Mouse (Mus musculus): Measurements from ENCODE around the gene Gm10644. TPM values are rescaled to one million over a fixed set of nuclear protein-coding genes. Genes with fewer than 3 reads are reported as not detected.

Gene Gm10644
- polyA plus RNA-seq, 1 experiment from 2014 or later = 1.1 TPM

DNA sequence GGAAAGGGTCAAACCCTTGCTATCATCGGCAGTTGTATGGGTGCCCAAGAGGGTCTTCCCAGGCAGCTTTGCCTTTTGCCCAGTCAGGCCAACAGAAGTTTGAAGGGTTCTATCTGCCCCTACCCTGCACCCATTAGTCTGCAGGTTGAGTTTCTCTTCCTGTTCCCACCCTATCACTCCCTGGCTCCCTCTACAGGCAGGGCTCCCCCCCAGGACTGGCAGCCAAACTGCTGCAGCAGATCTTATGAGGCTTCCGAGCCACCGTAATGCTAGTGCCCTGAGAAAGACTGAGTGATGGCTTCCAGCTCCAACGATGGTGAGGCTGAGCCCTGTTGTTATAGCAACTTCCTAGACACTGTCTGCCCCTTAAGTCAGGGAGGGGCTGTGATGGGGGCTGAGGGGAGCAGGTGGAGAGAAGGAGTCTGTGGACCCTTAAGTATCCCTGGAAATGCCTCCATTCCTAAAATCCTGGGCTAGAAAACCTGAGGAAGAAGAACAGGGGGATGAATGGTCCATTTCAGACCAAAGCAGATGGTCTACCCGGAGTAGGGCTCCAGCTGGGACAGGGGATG, 21.9 kb upstream of the Gm10644 start:
- Histone ChIP-seq H3K4me1 (replicated peaks) (peaks cover 40% of the 10 kb centered on the region), H3K27ac (no peak overlapping the region), H3K9me3 (no peaks in the 10 kb centered on the region), H3K36me3 (peaks cover 35% of the 10 kb centered on the region), H3K4me3 (no peak overlapping the region), H3K27me3 (ENCODE audit: insufficient read depth, poor library complexity, severe bottlenecking) (no peaks in the 10 kb centered on the region)
- 88% methylated on average over 5 of the region's 5 CpGs for WGBS
- no peak for DNase-seq (ENCODE audit: low spot score)

DNA sequence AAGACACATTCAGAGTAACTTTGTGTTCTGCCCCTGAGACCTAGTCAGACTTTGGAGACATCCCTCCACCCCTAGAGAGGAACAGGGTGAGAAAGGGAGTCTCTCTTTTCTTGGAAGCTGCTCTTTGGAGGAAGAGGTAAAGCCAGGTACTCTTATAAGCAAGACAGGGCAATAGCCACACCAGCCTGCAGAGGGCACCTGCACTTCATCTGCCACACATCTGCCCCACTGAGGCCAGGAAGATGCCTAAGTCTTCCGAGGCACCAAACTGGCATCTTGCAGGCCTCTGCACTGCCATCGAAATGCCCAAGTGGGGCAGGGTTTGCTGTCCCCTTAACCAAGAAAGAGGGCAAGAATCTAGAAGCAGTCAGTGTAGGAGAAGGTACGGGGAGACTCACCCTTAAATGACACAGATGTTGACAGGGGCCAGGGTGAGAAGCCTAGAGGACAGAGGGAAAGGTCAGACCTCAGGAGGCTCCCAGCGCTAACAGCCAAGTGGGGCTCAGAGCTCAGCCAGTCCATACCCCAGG, 21.2 kb upstream of the Gm10644 start:
- DNase-seq (ENCODE audit: low spot score) = no peak
- H3K27me3 ChIP-seq (ENCODE audit: insufficient read depth, poor library complexity, severe bottlenecking) = no peaks in the 10 kb centered on the region
- no peak overlapping the region for H3K27ac ChIP-seq
- WGBS = 87% methylated on average over 4 of the region's 4 CpGs
- no peaks in the 10 kb centered on the region for H3K9me3 ChIP-seq
- H3K4me1 ChIP-seq (replicated peaks) = peaks cover 47% of the 10 kb centered on the region
- peaks cover 28% of the 10 kb centered on the region for H3K36me3 ChIP-seq
- H3K4me3 ChIP-seq = no peak overlapping the region

DNA sequence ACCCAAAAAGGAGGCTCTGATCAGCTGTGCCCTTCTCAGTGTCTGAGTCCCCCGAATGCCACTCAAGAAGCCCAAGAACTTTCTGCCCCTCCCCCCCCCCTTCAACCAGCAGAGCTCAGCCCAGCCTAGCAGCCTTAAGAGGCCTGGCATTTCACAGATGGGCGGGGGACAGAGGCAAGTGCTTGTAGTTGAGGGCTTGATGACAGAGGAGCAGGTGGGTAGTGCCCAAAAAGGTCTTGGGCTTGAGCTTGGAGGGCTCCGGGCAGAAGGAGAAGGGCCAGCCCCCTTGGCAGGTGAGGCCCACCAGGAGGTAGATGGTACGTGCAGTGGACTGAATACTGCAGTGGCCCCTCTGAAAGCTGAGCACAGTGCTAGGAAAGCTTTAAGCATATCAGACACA, 19.5 kb upstream of the Gm10644 start:
- DNase-seq (ENCODE audit: low spot score) = no peak
- Histone ChIP-seq H3K27me3 (ENCODE audit: insufficient read depth, poor library complexity, severe bottlenecking) (no peaks in the 10 kb centered on the region), H3K36me3 (peaks cover 23% of the 10 kb centered on the region), H3K4me1 (replicated peaks) (peaks cover 48% of the 10 kb centered on the region), H3K4me3 (no peak overlapping the region; the same call in 1 of the 2 replicates), H3K9me3 (no peaks in the 10 kb centered on the region), H3K27ac (no peak overlapping the region; the same call in 1 of the 2 replicates)
- 88% methylated on average over 4 of the region's 4 CpGs for WGBS

DNA sequence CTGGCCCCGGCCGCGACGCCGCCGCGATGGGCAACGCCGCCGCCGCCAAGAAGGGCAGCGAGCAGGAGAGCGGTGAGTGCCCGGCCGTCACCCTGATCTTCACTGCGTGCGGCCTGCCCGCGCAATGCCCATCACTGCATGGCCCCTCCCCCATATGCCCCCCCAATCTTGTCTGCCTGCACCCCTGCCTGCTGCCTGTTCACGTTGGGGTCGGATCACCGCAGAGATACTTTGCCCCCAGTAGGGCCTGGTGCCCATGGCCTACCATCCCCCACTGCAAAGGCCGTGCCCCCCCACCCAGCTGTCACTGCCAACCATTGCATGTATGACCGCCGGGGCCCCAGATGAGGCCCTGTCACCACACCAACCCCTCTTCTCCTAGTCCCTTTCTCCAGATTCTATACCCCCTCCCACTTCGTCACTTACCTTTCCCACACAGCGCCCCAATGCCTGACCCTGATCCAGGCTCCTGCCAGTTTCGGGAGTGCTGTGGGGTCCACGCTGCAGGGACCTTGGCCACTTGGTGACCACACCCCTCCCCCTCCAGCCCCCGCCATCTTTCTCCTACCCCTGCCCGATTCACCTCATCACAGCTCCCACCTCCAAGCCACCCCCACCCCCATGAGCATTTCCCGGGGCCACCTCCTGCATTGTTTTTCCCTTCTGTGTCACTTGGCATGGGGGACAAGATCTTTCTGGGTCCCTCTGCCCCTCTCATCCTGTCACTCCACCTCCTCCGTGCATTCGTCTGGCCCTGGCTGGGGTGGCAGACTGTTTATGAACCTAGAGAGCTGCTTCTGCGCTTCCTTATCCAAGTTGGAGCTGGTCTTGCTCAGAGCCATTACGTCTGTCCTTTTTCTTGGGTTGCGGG, 18.4 kb upstream of the Gm10644 start:
- DNase-seq (ENCODE audit: low spot score) = peak; percentile 10
- Histone ChIP-seq H3K36me3 (peaks cover 32% of the 10 kb centered on the region), H3K4me1 (replicated peaks) (peaks cover 46% of the 10 kb centered on the region), H3K27me3 (ENCODE audit: insufficient read depth, poor library complexity, severe bottlenecking) (no peaks in the 10 kb centered on the region), H3K4me3 (peak overlapping the region; percentile 96), H3K27ac (peak overlapping the region; percentile 92), H3K9me3 (no peaks in the 10 kb centered on the region)
- 3% methylated on average over 37 of the region's 37 CpGs for WGBS

GRCm38 (mm10) chr8:83972150-83973120, 17.4 kb upstream of the Gm10644 start, which contains the start of gene Prkaca:
TSS of gene Prkaca (plus strand) at chr8:83972993.
- Histone ChIP-seq H3K9me3 (no peaks in the 10 kb centered on the region), H3K27ac (peak within 1 kb of the TSS; percentile 92), H3K4me1 (replicated peaks) (peaks cover 37% of the 10 kb centered on the region), H3K27me3 (ENCODE audit: insufficient read depth, poor library complexity, severe bottlenecking) (no peaks in the 10 kb centered on the region), H3K36me3 (peaks cover 35% of the 10 kb centered on the region), H3K4me3 (peak within 1 kb of the TSS; percentile 96)
- DNase-seq (ENCODE audit: low spot score) = peak; percentile 99
- under 1% methylated on average over 94 of the region's 94 CpGs for WGBS

DNA sequence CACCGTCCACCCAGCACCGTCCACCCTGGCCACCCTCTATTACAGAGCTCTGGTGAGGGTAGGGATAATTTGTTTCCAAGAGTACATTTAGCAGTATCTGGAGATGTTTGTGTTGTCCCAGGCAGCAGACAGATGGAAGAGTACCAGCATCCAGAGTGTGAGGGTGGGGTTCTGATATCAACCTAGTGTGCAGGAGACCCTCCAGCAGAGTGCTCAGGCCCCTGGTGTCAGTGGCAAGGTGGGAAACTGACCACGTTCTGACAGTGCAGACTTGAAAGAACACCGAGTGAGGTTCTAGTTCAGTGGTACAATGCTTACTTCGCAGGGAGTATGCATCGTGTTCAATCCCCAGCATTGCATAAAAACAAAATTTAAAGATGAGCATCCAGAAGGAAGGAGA, 16.7 kb upstream of the Gm10644 start:
- WGBS = 73% methylated on average over 6 of the region's 6 CpGs
- Histone ChIP-seq H3K4me3 (peak overlapping the region; percentile 96), H3K27me3 (ENCODE audit: insufficient read depth, poor library complexity, severe bottlenecking) (no peaks in the 10 kb centered on the region), H3K4me1 (replicated peaks) (peaks cover 33% of the 10 kb centered on the region), H3K27ac (peak overlapping the region; percentile 92), H3K36me3 (peaks cover 43% of the 10 kb centered on the region), H3K9me3 (no peaks in the 10 kb centered on the region)
- no peak for DNase-seq (ENCODE audit: low spot score)

DNA sequence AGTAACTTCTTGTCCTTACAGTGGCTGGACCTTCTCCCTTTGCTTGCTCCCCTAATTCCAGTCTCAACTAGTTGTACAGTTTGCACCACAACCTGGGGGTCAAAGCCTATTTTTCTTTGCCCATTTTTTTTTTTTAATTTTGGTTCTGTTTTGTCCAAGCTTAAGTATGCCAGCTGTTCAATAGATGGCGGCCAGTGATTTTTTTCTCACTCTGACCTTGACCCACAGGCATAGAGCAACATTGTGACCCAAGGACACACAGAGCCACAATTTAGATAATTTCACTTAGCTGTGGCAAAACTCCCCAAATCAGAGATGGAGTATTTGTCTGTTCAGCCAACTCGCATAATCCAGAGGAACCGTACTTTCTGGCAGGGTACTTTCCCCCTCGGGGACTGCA, 16.1 kb upstream of the Gm10644 start:
- WGBS = 91% methylated on average over 4 of the region's 4 CpGs
- Histone ChIP-seq H3K27ac (no peak overlapping the region), H3K4me1 (replicated peaks) (peaks cover 33% of the 10 kb centered on the region), H3K4me3 (peak overlapping the region; percentile 96; the same call in 1 of the 2 replicates), H3K36me3 (peaks cover 47% of the 10 kb centered on the region), H3K27me3 (ENCODE audit: insufficient read depth, poor library complexity, severe bottlenecking) (no peaks in the 10 kb centered on the region), H3K9me3 (no peaks in the 10 kb centered on the region)
- no peak for DNase-seq (ENCODE audit: low spot score)

DNA sequence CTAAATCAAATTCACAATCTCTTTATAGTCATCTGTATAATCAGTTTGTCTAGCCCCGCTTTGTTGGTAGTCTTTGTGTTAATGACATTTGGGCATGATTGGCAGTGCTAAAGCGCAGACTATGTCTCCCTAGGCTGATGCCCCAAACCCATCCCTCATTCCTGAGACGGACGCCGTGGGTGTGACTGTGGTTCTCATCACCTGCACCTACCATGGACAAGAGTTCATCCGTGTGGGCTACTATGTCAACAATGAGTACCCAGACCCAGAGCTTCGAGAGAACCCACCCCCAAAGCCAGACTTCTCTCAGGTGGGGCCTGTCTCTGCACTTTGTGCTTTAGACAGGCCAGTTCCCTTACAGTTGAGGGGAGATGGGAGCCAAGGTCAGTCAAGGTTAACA, 12.7 kb upstream of the Gm10644 start:
- no peaks in the 10 kb centered on the region for H3K27me3 ChIP-seq (ENCODE audit: insufficient read depth, poor library complexity, severe bottlenecking)
- H3K4me1 ChIP-seq (replicated peaks) = peaks cover 14% of the 10 kb centered on the region
- peaks cover 67% of the 10 kb centered on the region for H3K36me3 ChIP-seq
- no peak overlapping the region for H3K4me3 ChIP-seq
- no peaks in the 10 kb centered on the region for H3K9me3 ChIP-seq
- DNase-seq (ENCODE audit: low spot score) = no peak
- no peak overlapping the region for H3K27ac ChIP-seq
- 90% methylated on average over 7 of the region's 7 CpGs for WGBS

- no peaks in the 10 kb centered on the region for H3K9me3 ChIP-seq
- no peaks in the 10 kb centered on the region for H3K27me3 ChIP-seq (ENCODE audit: insufficient read depth, poor library complexity, severe bottlenecking)
- WGBS = 91% methylated on average over 5 of the region's 5 CpGs
- peaks cover 68% of the 10 kb centered on the region for H3K36me3 ChIP-seq
- DNase-seq (ENCODE audit: low spot score) = no peak
- H3K4me3 ChIP-seq = no peak overlapping the region
- no peak overlapping the region for H3K27ac ChIP-seq
- H3K4me1 ChIP-seq (replicated peaks) = no peaks in the 10 kb centered on the region
These were observed 9.2 kb upstream of the Gm10644 start for GRCm38 (mm10) chr8:83964015-83964765.

GRCm38 (mm10) chr8:83956789-83957188, 1.8 kb upstream of the Gm10644 start:
- Histone ChIP-seq H3K36me3 (peaks cover 18% of the 10 kb centered on the region; the same call in 1 of the 2 replicates), H3K27ac (no peak overlapping the region), H3K4me3 (peak overlapping the region; percentile 84), H3K9me3 (no peaks in the 10 kb centered on the region), H3K27me3 (ENCODE audit: insufficient read depth, poor library complexity, severe bottlenecking) (no peaks in the 10 kb centered on the region), H3K4me1 (replicated peaks) (peaks cover 24% of the 10 kb centered on the region)
- WGBS = 29% methylated on average over 1 of the region's 1 CpGs
- no peak for DNase-seq (ENCODE audit: low spot score)

GRCm38 (mm10) chr8:83955958-83956218, 883 bp upstream of the Gm10644 start:
- no peak for DNase-seq (ENCODE audit: low spot score)
- Histone ChIP-seq H3K27me3 (ENCODE audit: insufficient read depth, poor library complexity, severe bottlenecking) (no peaks in the 10 kb centered on the region), H3K27ac (peak overlapping the region; percentile 86), H3K4me3 (peak overlapping the region; percentile 84), H3K9me3 (no peaks in the 10 kb centered on the region), H3K36me3 (peaks cover 18% of the 10 kb centered on the region; the same call in 1 of the 2 replicates), H3K4me1 (replicated peaks) (peaks cover 24% of the 10 kb centered on the region)
- under 1% methylated on average over 15 of the region's 15 CpGs for WGBS

DNA sequence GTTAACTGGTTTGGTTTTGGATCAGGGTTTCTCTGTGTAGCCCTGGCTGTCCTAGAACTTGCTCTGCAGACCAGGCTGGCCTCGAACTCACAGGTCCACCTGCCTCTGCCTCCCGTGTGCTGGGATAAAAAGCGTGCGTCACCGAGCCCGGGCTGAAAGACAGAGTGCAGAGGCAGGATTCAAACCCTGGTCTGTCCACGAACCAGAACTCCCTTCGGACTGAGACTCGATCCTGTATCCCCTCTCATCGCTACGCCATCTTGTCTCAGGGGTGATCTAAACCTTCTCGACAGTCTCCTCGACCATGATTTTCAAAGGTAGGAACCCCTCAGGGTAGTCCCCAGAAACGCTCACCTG, 278 bp downstream of the Gm10644 start:
- Histone ChIP-seq H3K27ac (peak overlapping the region; percentile 86), H3K4me3 (peak overlapping the region; percentile 84), H3K4me1 (replicated peaks) (peaks cover 24% of the 10 kb centered on the region), H3K9me3 (no peaks in the 10 kb centered on the region), H3K27me3 (ENCODE audit: insufficient read depth, poor library complexity, severe bottlenecking) (no peaks in the 10 kb centered on the region), H3K36me3 (peaks cover 10% of the 10 kb centered on the region; the same call in 1 of the 2 replicates)
- DNase-seq (ENCODE audit: low spot score) = no peak
- WGBS = under 1% methylated on average over 14 of the region's 14 CpGs

Measured in hindbrain, embryonic 10.5 days (tissue).